Mouse (Mus musculus) limb, embryonic 15.5 days (tissue): Measurements from ENCODE around the gene Agrp. TPM values are rescaled to one million over a fixed set of nuclear protein-coding genes. Genes with fewer than 3 reads are reported as not detected.
A peak's percentile ranks its signal among the peaks of the same experiment; 100 is the strongest.
"Not testable (repeated sequence)": the region's sequence is repeated elsewhere in the genome, so short reads cannot be mapped to it uniquely, and the experiment has no call there.

Source experiments
- ATAC-seq: fragments of 200-750 bp; cut with Nextera tagmentation; 2 replicates; pipeline ENCODE4 v1.8.0; 2017; ENCODE audit warnings: low read depth, moderate TSS enrichment; ENCODE audit not compliant: insufficient number of reproducible peaks, low FRiP score, low TSS enrichment
- H3K27ac ChIP-seq: fragments of 300-500 bp; sonication (generic); 2 replicates; pipeline ENCODE4 v1.5.1; 2015; ENCODE audit warnings: moderate library complexity, mild to moderate bottlenecking, inconsistent platforms
- H3K27me3 ChIP-seq: fragments of 300-500 bp; sonication (generic); 2 replicates; pipeline ENCODE4 v1.6.1; 2015; ENCODE audit warnings: inconsistent platforms
- H3K36me3 ChIP-seq: fragments of 300-500 bp; sonication (generic); 2 replicates; pipeline ENCODE4 v1.6.1; 2015; ENCODE audit warnings: inconsistent platforms
- H3K4me1 ChIP-seq: fragments of 300-500 bp; sonication (generic); 2 replicates; pipeline ENCODE4 v1.6.1; 2015; ENCODE audit warnings: inconsistent platforms
- H3K4me2 ChIP-seq: fragments of 300-500 bp; sonication (generic); 2 replicates; pipeline ENCODE4 v1.6.1; 2015; ENCODE audit warnings: mild to moderate bottlenecking, inconsistent platforms
- H3K4me3 ChIP-seq: fragments of 300-500 bp; sonication (generic); 2 replicates; pipeline ENCODE4 v1.5.1; 2015; ENCODE audit warnings: mild to moderate bottlenecking, inconsistent platforms
- H3K9ac ChIP-seq: fragments of 300-500 bp; sonication (generic); 2 replicates; pipeline ENCODE4 v1.6.1; 2015; ENCODE audit warnings: inconsistent platforms
- H3K9me3 ChIP-seq: fragments of 300-500 bp; sonication (generic); 2 replicates; pipeline ENCODE4 v1.6.1; 2016; ENCODE audit warnings: inconsistent platforms
- WGBS: fragments of 180-500 bp; shearing (Covaris S2); methylation state at CpG from one replicate; pipeline ENCODE4 v1.1.7; 2015; 5-methylcytosine and 5-hydroxymethylcytosine counted together
- polyA plus RNA-seq: library from polyadenylated mRNA; unstranded; fragments of >200 nt; fragmentation: Nextera tagmentation; extraction: Ambion mirVana; gene quantifications from 2 replicates; pipeline ENCODE4 v1.2.1, GENCODE M21; 2015

The Agrp gene
- polyA plus RNA-seq, 1 experiment from 2014 or later: 2.4 TPM

DNA sequence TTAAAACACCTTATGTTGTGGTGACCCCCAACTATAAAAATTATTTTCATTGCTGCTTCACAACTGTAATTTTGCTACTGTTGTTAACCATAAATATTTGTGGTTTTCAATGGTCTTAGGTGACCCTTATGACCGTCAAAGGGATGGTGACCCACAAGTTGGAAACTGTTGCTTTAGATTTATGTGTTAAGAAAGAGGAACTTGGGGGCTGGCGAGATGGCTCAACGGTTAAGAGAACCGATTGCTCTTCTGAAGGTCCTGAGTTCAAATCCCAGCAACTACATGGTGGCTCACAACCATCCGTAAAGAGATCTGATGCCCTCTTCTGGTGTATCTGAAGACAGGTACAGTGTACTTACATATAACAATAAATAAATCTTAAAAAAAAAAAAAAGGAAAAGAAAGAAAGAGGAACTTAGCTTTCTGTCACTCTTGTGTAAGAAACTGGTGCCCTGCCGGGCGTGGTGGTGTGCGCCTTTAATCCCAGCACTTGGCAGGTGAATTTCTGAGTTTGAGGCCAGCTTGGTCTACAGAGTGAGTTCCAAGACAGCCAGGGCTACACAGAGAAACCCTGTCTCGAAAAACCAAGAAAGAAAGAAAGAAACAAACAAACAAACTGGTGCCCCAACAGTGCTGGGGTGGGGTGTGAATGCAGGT lies 72.5 kb downstream of the Agrp start:
- Histone ChIP-seq H3K9ac (peak overlapping the region; percentile 85; the same call in 1 of the 2 replicates), H3K27ac (peak overlapping the region; percentile 87; the same call in 1 of the 2 replicates), H3K4me3 (peak overlapping the region; percentile 96), H3K4me1 (peaks cover 22% of the 10 kb centered on the region), H3K4me2 (peak overlapping the region; percentile 83)
- not testable (repeated sequence) for H3K9me3 ChIP-seq, ATAC-seq, H3K36me3 ChIP-seq, H3K27me3 ChIP-seq
- 79% methylated on average over 9 of the region's 9 CpGs for WGBS

- Histone ChIP-seq H3K4me2 (no peak overlapping the region), H3K9ac (no peak overlapping the region), H3K27ac (no peak overlapping the region), H3K4me3 (no peak overlapping the region), H3K9me3 (no peaks in the 10 kb centered on the region), H3K36me3 (peaks cover 11% of the 10 kb centered on the region), H3K4me1 (peaks cover 22% of the 10 kb centered on the region), H3K27me3 (no peaks in the 10 kb centered on the region)
- WGBS: 86% methylated on average over 1 of the region's 1 CpGs
- no peak for ATAC-seq
Measured at GRCm38 (mm10) chr8:105563871-105564270, 73.3 kb downstream of the Agrp start.

GRCm38 (mm10) chr8:105562863-105563262 lies 74.3 kb downstream of the Agrp start:
- H3K4me3 ChIP-seq: no peak overlapping the region
- peaks cover 17% of the 10 kb centered on the region for H3K36me3 ChIP-seq
- 83% methylated on average over 3 of the region's 3 CpGs for WGBS
- no peak overlapping the region for H3K27ac ChIP-seq
- H3K9ac ChIP-seq: no peak overlapping the region
- H3K4me1 ChIP-seq: peaks cover 22% of the 10 kb centered on the region
- H3K4me2 ChIP-seq: no peak overlapping the region
- H3K27me3 ChIP-seq: no peaks in the 10 kb centered on the region
- no peaks in the 10 kb centered on the region for H3K9me3 ChIP-seq
- ATAC-seq: no peak

- H3K4me2 ChIP-seq: no peak overlapping the region
- peaks cover 14% of the 10 kb centered on the region; the same call in 1 of the 2 replicates for H3K36me3 ChIP-seq
- H3K4me1 ChIP-seq: no peaks in the 10 kb centered on the region
- no peak for ATAC-seq
- no peaks in the 10 kb centered on the region for H3K27me3 ChIP-seq
- H3K4me3 ChIP-seq: no peak overlapping the region
- 74% methylated on average over 3 of the region's 3 CpGs for WGBS
- H3K27ac ChIP-seq: no peak overlapping the region
- no peak overlapping the region for H3K9ac ChIP-seq
- H3K9me3 ChIP-seq: no peaks in the 10 kb centered on the region
Measured at GRCm38 (mm10) chr8:105555230-105555629, 82.0 kb downstream of the Agrp start.

DNA sequence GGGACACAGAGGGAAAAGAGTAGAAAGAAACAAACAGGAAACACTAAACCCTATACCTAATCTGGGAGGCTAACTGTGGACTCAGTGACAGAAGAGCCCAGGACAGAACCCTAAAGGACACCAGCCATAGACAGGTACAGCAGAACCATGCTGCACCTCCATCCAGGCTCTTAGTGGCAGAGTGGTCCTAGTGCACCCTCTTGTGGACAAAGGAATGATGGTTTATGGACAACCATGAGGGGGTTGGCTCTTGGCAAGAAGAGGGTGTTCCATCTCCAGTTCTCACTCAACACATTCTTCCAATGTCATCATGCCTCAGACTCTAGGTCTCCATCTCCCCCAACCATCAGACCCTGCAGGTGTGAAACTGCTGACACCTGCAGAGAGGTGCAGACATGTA lies 83.1 kb downstream of the Agrp start:
- H3K9me3 ChIP-seq: no peaks in the 10 kb centered on the region
- H3K27ac ChIP-seq: no peak overlapping the region
- H3K36me3 ChIP-seq: peaks cover 8% of the 10 kb centered on the region; the same call in 1 of the 2 replicates
- no peak overlapping the region for H3K4me3 ChIP-seq
- H3K9ac ChIP-seq: no peak overlapping the region
- H3K4me1 ChIP-seq: no peaks in the 10 kb centered on the region
- no peaks in the 10 kb centered on the region for H3K27me3 ChIP-seq
- no peak overlapping the region for H3K4me2 ChIP-seq
- no peak for ATAC-seq

GRCm38 (mm10) chr8:105552824-105553223 lies 84.4 kb downstream of the Agrp start:
- Histone ChIP-seq H3K9ac (no peak overlapping the region), H3K9me3 (no peaks in the 10 kb centered on the region)
- no peak for ATAC-seq

DNA sequence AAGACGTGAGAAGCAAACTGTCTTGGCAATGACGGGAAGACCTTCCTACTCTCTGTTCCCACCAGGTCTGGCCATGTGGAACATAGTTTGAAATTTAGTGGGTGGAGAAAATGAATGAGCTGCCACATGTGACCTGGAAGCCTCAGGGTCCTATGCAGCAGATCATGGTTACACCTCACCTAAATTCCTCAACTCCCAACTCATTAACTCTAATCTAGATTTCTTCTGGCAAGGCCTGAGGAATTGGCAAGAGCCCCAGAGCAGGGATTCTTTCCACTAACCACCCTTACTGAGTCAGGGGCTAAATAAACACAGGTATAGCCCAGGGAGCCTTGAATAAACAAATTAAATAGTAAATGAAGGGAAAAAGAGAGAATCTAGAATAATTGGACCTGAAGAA lies 85.2 kb downstream of the Agrp start:
- no peak overlapping the region for H3K4me2 ChIP-seq
- ATAC-seq: no peak
- H3K4me1 ChIP-seq: peaks cover 4% of the 10 kb centered on the region; the same call in 1 of the 2 replicates
- WGBS: 73% methylated on average over 2 of the region's 2 CpGs
- no peak overlapping the region for H3K27ac ChIP-seq
- no peaks in the 10 kb centered on the region for H3K9me3 ChIP-seq
- H3K9ac ChIP-seq: no peak overlapping the region
- no peak overlapping the region for H3K4me3 ChIP-seq
- H3K36me3 ChIP-seq: no peaks in the 10 kb centered on the region
- no peaks in the 10 kb centered on the region for H3K27me3 ChIP-seq

More at GRCm38 (mm10) chr8:105552824-105553223, 84.4 kb downstream of the Agrp start:
- H3K27ac ChIP-seq: no peak overlapping the region
- WGBS: 73% methylated on average over 1 of the region's 1 CpGs
- no peak overlapping the region for H3K4me2 ChIP-seq
- no peak overlapping the region for H3K4me3 ChIP-seq
- no peaks in the 10 kb centered on the region for H3K4me1 ChIP-seq
- H3K27me3 ChIP-seq: no peaks in the 10 kb centered on the region
- peaks cover under 1% of the 10 kb centered on the region; the same call in 1 of the 2 replicates for H3K36me3 ChIP-seq

- H3K9me3 ChIP-seq: no peaks in the 10 kb centered on the region
- H3K27me3 ChIP-seq: no peaks in the 10 kb centered on the region
- H3K36me3 ChIP-seq: no peaks in the 10 kb centered on the region
- WGBS: 75% methylated on average over 2 of the region's 2 CpGs
- H3K4me1 ChIP-seq: peaks cover 23% of the 10 kb centered on the region
- ATAC-seq: no peak
- no peak overlapping the region for H3K4me2 ChIP-seq
- H3K4me3 ChIP-seq: no peak overlapping the region
- H3K27ac ChIP-seq: no peak overlapping the region
- no peak overlapping the region for H3K9ac ChIP-seq
Measured at GRCm38 (mm10) chr8:105550083-105550482, 87.1 kb downstream of the Agrp start.

- ATAC-seq: no peak
- Histone ChIP-seq H3K4me2 (no peak overlapping the region), H3K4me3 (no peak overlapping the region), H3K36me3 (no peaks in the 10 kb centered on the region), H3K27ac (no peak overlapping the region), H3K9me3 (no peaks in the 10 kb centered on the region), H3K27me3 (no peaks in the 10 kb centered on the region), H3K9ac (no peak overlapping the region), H3K4me1 (peaks cover 29% of the 10 kb centered on the region)
- WGBS: 94% methylated on average over 1 of the region's 1 CpGs
Measured at GRCm38 (mm10) chr8:105549506-105549905, 87.7 kb downstream of the Agrp start.

- Histone ChIP-seq H3K4me3 (no peak overlapping the region), H3K4me1 (peaks cover 34% of the 10 kb centered on the region), H3K9me3 (no peaks in the 10 kb centered on the region), H3K36me3 (peaks cover 4% of the 10 kb centered on the region; the same call in 1 of the 2 replicates), H3K27me3 (no peaks in the 10 kb centered on the region), H3K27ac (0 out of 2 replicates have a peak overlapping the region, but pooled peaks have one; percentile 18), H3K4me2 (no peak overlapping the region), H3K9ac (no peak overlapping the region)
- 53% methylated on average over 6 of the region's 6 CpGs for WGBS
- no peak for ATAC-seq
Measured at GRCm38 (mm10) chr8:105546384-105547350, 90.5 kb downstream of the Agrp start.

- Histone ChIP-seq H3K4me2 (no peak overlapping the region), H3K9me3 (no peaks in the 10 kb centered on the region), H3K27me3 (no peaks in the 10 kb centered on the region), H3K9ac (no peak overlapping the region), H3K4me1 (peaks cover 34% of the 10 kb centered on the region), H3K27ac (peak overlapping the region; percentile 33; the same call in 1 of the 2 replicates), H3K4me3 (no peak overlapping the region), H3K36me3 (peaks cover 5% of the 10 kb centered on the region; the same call in 1 of the 2 replicates)
- ATAC-seq: no peak
- 78% methylated on average over 3 of the region's 3 CpGs for WGBS
Measured at GRCm38 (mm10) chr8:105545249-105545648, 91.9 kb downstream of the Agrp start.
